Mouse (Mus musculus) stomach, embryonic 14.5 days (tissue): ENCODE data around the gene Ccdc80. TPM values are rescaled to one million over a fixed set of nuclear protein-coding genes. Genes with fewer than 3 reads are reported as not detected.

Source experiments
- ATAC-seq: fragments of 200-750 bp; cut with Nextera tagmentation; 2 replicates; pipeline ENCODE4 v1.8.0; 2017; ENCODE audit warnings: low read depth, moderate TSS enrichment; ENCODE audit not compliant: insufficient number of reproducible peaks, insufficient read depth, low FRiP score
- H3K27ac ChIP-seq: fragments of 300-500 bp; sonication (generic); 2 replicates; pipeline ENCODE4 v1.5.1; 2014; ENCODE audit warnings: mild to moderate bottlenecking, low read length, moderate library complexity, mixed read lengths
- H3K27me3 ChIP-seq: fragments of 300-500 bp; sonication (generic); 2 replicates; pipeline ENCODE4 v1.6.1; 2014; ENCODE audit warnings: low read length, control low read depth, mixed read lengths; ENCODE audit not compliant: control insufficient read depth, insufficient read depth
- H3K36me3 ChIP-seq: fragments of 300-500 bp; sonication (generic); 2 replicates; pipeline ENCODE4 v1.6.1; 2014; ENCODE audit warnings: mild to moderate bottlenecking, control low read depth, low read length, moderate library complexity, mixed read lengths; ENCODE audit not compliant: control insufficient read depth, insufficient read depth
- H3K4me1 ChIP-seq: fragments of 300-500 bp; sonication (generic); 2 replicates; pipeline ENCODE4 v1.6.1; 2014; ENCODE audit warnings: low read length, control low read depth, mixed read lengths; ENCODE audit not compliant: control insufficient read depth, insufficient read depth
- H3K4me2 ChIP-seq: fragments of 300-500 bp; sonication (generic); replicated peaks from 2 replicates; pipeline ENCODE4 v1.6.1; 2014; ENCODE audit warnings: low read depth, low read length, control low read depth
- H3K4me3 ChIP-seq: fragments of 300-500 bp; sonication (generic); 2 replicates; pipeline ENCODE4 v1.5.1; 2014; ENCODE audit warnings: low read depth, low read length, control low read depth
- H3K9ac ChIP-seq: fragments of 300-500 bp; sonication (generic); replicated peaks from 2 replicates; pipeline ENCODE4 v1.6.1; 2014; ENCODE audit warnings: low read depth, mild to moderate bottlenecking, control low read depth, low read length, moderate library complexity, mixed read lengths
- H3K9me3 ChIP-seq: fragments of 300-500 bp; sonication (generic); 2 replicates; pipeline ENCODE4 v1.6.1; 2016; ENCODE audit warnings: low read depth, low read length, control low read depth; ENCODE audit not compliant: control insufficient read depth
- WGBS: fragments of 180-500 bp; shearing (Covaris S2); extraction: QIAGEN DNeasy Blood & Tissue Kit; methylation state at CpG from one replicate; pipeline ENCODE4 v1.1.7; 2014; 5-methylcytosine and 5-hydroxymethylcytosine counted together
- polyA plus RNA-seq: library from polyadenylated mRNA; unstranded; fragments of >200 nt; fragmentation: Nextera tagmentation; extraction: Ambion mirVana; gene quantifications from 2 replicates; pipeline ENCODE4 v1.2.1, GENCODE M21; 2014

The Ccdc80 gene
- polyA plus RNA-seq, 1 experiment from 2014 or later: 96.2 TPM

DNA sequence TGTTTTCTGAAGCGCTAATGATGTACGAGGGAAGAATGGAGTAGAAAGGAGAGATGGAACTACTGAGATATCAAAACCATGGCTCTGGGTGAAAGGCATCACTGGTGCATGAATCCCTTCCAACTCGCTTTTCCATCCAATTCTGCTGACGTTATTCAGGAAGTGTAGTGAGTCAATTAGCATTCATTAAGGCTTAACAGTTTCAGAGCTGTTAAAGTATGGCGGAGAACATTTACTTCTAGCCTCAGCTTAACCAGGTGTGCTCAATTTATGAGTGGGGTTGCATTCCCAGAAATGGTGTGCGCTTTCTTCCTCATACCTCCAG lies 5.6 kb downstream of the Ccdc80 start:
- 46% methylated on average over 6 of the region's 6 CpGs for WGBS
- no peak for ATAC-seq
- peak overlapping the region; percentile 61 for H3K4me2 ChIP-seq
- no peaks in the 10 kb centered on the region for H3K9me3 ChIP-seq
- H3K4me3 ChIP-seq: peak overlapping the region; percentile 2; the same call in 1 of the 2 replicates
- no peak overlapping the region for H3K9ac ChIP-seq
- no peaks in the 10 kb centered on the region for H3K27me3 ChIP-seq
- no peaks in the 10 kb centered on the region for H3K36me3 ChIP-seq
- peaks cover 9% of the 10 kb centered on the region; the same call in 1 of the 2 replicates for H3K4me1 ChIP-seq
- peak overlapping the region; percentile 33; the same call in 1 of the 2 replicates for H3K27ac ChIP-seq

DNA sequence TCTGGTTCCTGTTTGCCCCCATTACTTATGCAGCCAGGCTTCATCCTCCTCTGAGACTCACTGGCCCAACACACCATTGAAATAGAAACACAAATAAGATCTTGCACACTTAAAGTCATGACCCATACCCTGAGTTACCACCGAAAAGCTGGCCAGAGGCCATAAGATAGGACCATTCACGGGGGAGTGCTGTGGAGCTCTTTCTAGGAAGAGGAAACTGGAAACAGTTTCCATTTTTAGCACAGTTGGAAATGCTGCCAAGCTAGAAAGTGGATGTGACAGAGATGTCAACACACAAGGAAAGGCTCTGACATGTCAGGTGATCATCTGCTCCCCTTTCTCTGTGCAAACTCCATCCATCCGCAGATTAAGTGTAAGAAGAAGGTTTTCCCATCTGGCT lies 7.7 kb downstream of the Ccdc80 start:
- ATAC-seq: no peak
- H3K4me2 ChIP-seq: no peak overlapping the region

DNA sequence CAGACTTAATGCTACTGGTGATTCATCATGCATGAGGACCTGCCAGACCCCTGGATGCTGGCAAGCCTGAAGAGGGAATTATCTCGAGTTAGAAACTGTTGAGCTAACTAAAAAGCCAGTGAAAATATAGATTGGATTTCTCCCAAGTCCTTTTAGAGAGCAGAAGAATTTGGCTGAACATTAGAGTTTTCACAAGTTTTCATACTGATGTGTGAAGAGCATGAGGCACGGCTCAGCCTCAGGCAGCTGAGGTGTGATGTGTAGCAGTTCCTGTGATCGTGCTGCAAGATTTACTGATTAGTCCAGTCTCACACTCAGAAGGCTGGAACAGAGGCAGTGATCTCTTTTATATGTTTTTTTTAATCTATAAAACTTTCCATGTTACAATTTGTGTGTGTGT lies 11.8 kb downstream of the Ccdc80 start:
- H3K4me2 ChIP-seq: no peak overlapping the region
- no peaks in the 10 kb centered on the region for H3K27me3 ChIP-seq
- H3K9me3 ChIP-seq: no peaks in the 10 kb centered on the region
- H3K9ac ChIP-seq: no peak overlapping the region
- no peaks in the 10 kb centered on the region for H3K36me3 ChIP-seq
- 41% methylated on average over 3 of the region's 3 CpGs for WGBS
- no peaks in the 10 kb centered on the region for H3K4me1 ChIP-seq
- ATAC-seq: no peak
- no peak overlapping the region for H3K4me3 ChIP-seq
- no peak overlapping the region for H3K27ac ChIP-seq

More for the DNA sequence above, 7.7 kb downstream of the Ccdc80 start:
- H3K27ac ChIP-seq: no peak overlapping the region
- WGBS: 66% methylated on average over 3 of the region's 3 CpGs
- no peaks in the 10 kb centered on the region for H3K36me3 ChIP-seq
- no peaks in the 10 kb centered on the region for H3K27me3 ChIP-seq
- H3K9me3 ChIP-seq: no peaks in the 10 kb centered on the region
- peaks cover 6% of the 10 kb centered on the region; the same call in 1 of the 2 replicates for H3K4me1 ChIP-seq
- H3K4me3 ChIP-seq: no peak overlapping the region
- H3K9ac ChIP-seq: no peak overlapping the region

DNA sequence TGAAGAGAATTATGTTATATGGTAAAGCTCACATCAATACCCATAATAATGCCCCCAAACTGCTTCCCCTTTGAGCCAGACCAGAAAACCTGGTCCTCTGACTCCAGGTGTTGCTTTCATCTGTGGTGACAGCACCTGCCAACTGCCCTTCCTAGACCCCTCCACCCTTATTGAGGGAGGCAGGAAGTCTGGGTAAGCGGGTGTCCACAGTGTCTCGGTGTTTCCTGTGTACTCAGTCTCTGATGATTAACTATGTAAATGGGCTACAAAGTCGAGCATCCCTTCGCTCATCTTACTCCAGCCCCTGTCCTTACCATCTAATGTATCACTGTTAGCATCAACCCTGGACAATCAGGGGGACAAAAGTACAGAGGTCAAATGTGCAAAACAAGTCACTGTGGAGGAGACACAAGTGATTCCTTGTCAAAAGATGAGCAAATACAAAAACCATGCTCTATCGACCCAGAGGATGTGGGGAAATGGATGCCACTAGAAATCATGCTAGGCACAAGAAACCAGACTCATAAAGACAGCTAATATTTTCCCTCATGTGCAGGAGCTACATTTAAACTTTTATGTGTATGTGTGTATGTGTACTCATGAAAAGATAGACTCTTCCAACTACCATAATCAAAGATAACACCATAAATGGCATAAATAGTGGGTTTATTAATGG lies 15.1 kb downstream of the Ccdc80 start:
- Histone ChIP-seq H3K36me3 (no peaks in the 10 kb centered on the region), H3K9me3 (no peaks in the 10 kb centered on the region), H3K27ac (no peak overlapping the region), H3K27me3 (no peaks in the 10 kb centered on the region), H3K4me2 (no peak overlapping the region), H3K4me3 (no peak overlapping the region), H3K9ac (no peak overlapping the region), H3K4me1 (no peaks in the 10 kb centered on the region)
- 56% methylated on average over 5 of the region's 5 CpGs for WGBS
- ATAC-seq: no peak

DNA sequence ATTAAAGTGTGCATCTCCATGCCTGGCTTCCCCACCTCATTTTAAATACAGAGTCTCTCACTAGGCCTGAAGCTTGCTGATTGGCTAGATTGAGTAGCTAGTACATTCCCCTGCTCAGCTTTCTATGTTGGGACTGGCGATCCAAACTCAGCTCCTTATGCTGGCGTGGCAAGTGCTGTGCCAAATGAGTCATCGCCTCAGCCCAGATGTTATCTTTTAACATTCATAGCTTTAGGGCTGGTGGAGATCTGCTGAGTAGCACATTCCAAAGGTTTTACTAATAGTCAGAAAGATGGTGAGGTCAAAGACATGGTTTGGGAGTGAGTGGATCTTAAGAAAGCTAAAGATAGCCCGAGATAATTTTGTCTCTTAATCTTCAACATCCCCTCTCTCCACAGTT lies 17.3 kb downstream of the Ccdc80 start:
- Histone ChIP-seq H3K27me3 (no peaks in the 10 kb centered on the region), H3K4me1 (no peaks in the 10 kb centered on the region), H3K9ac (no peak overlapping the region), H3K36me3 (no peaks in the 10 kb centered on the region), H3K4me3 (no peak overlapping the region), H3K9me3 (no peaks in the 10 kb centered on the region), H3K4me2 (no peak overlapping the region), H3K27ac (no peak overlapping the region)
- 30% methylated on average over 4 of the region's 4 CpGs for WGBS
- peak; percentile 75; the same call in 1 of the 2 replicates for ATAC-seq

DNA sequence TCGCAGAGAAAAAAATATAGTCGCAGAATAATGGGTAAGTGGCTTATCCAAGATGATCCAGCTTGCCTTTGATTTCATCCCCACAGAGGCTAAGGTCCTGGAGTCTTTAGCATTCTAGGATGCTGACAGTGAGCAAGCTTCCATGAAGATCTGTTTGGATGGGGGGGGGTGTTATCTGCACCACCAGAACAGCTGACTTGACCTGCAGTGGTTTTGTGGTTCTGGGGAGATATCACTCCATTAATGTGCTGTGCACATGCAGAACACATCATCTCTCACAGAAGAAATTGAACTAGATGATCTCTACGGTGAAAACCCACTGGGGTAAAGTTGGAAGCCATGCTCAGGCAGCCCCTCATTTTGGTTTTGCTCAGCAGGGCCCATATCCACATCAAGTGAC lies 24.0 kb downstream of the Ccdc80 start:
- Histone ChIP-seq H3K4me1 (no peaks in the 10 kb centered on the region), H3K9me3 (no peaks in the 10 kb centered on the region), H3K4me2 (no peak overlapping the region), H3K9ac (no peak overlapping the region), H3K4me3 (no peak overlapping the region), H3K27ac (no peak overlapping the region), H3K27me3 (no peaks in the 10 kb centered on the region), H3K36me3 (no peaks in the 10 kb centered on the region; the same call in 1 of the 2 replicates)
- 90% methylated on average over 3 of the region's 3 CpGs for WGBS
- ATAC-seq: no peak

DNA sequence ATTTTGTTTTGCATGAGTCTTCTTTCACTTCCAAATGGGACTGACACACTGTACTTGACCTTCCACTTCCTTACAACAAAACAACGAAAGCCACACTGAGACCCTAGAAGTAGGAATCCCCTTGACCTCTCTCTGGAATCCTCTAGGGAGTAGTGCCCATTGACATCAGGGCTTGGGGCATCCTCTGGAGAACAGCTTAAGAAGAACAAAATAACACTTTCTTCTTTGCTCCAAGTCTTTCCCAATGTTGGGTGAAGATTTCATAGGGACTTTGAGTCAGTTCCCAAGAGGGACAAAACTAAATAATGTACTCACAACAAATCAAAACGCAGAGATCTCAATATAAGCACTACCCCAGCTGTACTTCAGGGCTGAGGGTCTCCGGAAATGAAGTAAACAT lies 25.6 kb downstream of the Ccdc80 start:
- Histone ChIP-seq H3K27me3 (no peaks in the 10 kb centered on the region), H3K36me3 (no peaks in the 10 kb centered on the region; the same call in 1 of the 2 replicates), H3K4me2 (no peak overlapping the region), H3K4me1 (no peaks in the 10 kb centered on the region), H3K9ac (no peak overlapping the region), H3K27ac (no peak overlapping the region), H3K4me3 (no peak overlapping the region), H3K9me3 (no peaks in the 10 kb centered on the region)
- no peak for ATAC-seq
- 63% methylated on average over 3 of the region's 3 CpGs for WGBS

DNA sequence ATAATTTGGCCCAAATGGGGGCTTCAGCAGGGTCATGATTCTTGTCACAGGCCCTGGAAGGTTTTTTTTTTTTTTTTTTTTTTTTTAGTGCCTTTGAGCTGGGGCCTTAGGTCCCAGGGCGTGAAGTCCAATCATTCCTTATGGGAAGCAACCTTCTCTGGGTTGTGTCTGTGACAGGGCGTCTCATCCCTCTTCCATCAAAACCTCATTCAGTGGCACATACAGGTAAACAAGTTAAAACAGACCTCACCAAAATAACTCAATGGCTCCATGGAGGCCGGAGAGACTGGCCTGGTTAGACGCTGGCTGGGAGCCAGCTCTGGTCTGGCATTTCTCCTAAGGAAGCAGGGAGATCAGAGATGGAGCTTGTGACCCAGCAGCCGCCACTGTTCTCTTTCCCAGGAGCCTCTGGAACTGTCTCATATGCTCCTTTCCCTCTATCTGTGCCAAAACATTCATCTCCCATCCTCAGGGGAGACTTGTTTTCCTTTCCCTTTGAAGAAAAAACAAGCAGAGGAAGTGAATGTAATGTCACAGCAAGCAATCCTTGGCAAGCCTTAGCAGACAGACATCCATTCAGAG lies 27.7 kb downstream of the Ccdc80 start:
- Histone ChIP-seq H3K4me3 (no peak overlapping the region), H3K4me1 (no peaks in the 10 kb centered on the region), H3K27ac (no peak overlapping the region), H3K27me3 (no peaks in the 10 kb centered on the region), H3K9ac (no peak overlapping the region), H3K9me3 (no peaks in the 10 kb centered on the region), H3K4me2 (no peak overlapping the region), H3K36me3 (no peaks in the 10 kb centered on the region; the same call in 1 of the 2 replicates)
- no peak for ATAC-seq
- 39% methylated on average over 5 of the region's 5 CpGs for WGBS

DNA sequence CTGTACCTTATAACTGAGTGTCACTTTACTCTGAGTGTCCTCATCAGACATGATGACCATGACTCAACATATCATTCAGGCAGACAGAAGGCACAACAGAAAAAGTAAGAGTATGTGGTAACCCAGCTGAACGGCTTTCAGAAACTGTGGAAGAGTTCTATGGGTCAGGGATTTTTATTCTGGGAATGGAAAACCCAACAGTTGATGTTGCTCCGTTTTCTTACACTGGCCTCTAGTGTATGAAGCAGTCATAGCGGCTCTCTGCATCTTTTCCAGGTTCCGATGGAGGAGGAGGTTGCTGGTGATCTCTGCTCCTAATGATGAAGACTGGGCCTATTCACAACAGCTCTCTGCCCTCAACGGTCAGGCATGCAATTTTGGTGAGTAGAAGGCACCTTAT lies 29.4 kb downstream of the Ccdc80 start:
- Histone ChIP-seq H3K4me2 (no peak overlapping the region), H3K27ac (no peak overlapping the region), H3K9me3 (no peaks in the 10 kb centered on the region), H3K4me3 (no peak overlapping the region), H3K36me3 (no peaks in the 10 kb centered on the region; the same call in 1 of the 2 replicates), H3K4me1 (no peaks in the 10 kb centered on the region), H3K9ac (no peak overlapping the region), H3K27me3 (no peaks in the 10 kb centered on the region)
- WGBS: 68% methylated on average over 5 of the region's 5 CpGs
- no peak for ATAC-seq
